In the genomic region with DNA sequence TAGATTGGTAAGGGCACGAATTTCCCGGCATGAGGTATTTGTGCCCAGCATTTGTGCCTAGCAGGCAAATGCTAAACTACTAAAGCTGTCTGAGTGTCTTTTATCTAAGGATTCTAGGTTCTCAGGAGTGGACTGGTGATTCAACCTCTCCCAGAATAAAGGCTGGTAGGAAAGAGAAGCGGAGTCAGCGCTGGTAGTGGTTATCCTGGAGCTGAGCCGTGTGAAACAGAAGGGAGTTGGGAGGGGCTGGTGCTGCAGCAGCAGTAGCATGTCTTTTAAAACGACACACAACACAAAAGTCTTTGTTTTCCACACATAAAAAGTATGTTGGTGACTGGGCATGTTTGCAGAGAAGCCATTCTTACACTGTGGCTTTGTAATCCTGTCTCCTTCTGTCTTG, we compare ENCODE assay signal across 25 mouse cellular contexts.
A peak's percentile ranks its signal among the peaks of the same experiment; 100 is the strongest.
DNase-seq lines count a peak whose midpoint lies in the region; ATAC-seq and TF ChIP-seq lines count a peak whose summit lies in the region.
"Had no signal": no experiment of that assay in that cellular context is flagged by ENCODE, and none has a peak within 500 bp of the region (broad histone marks: within the 10 kb centered on the region; RNA-seq: fewer than 3 reads in every experiment).

No protein-coding gene starts in this region.

- no peak for TF ChIP-seq CTCF in forebrain, postnatal 0 days (IDR thresholded peaks at IDR 0.05; ENCODE audit: low read depth)
- TF ChIP-seq CTCF in midbrain, postnatal 0 days (IDR thresholded peaks at IDR 0.05), result no peak

- no peak overlapping the region for H3K9ac ChIP-seq in forebrain, embryonic 12.5 days
- H3K9ac ChIP-seq in forebrain, postnatal 0 days, result no peak overlapping the region
- H3K9ac ChIP-seq in forebrain, embryonic 14.5 days (ENCODE audit: low read length), result no peak overlapping the region
- no peak overlapping the region for H3K9ac ChIP-seq in midbrain, embryonic 11.5 days (ENCODE audit: low read length)
- H3K9ac ChIP-seq in midbrain, postnatal 0 days (replicated peaks; ENCODE audit: low read length, poor library complexity, severe bottlenecking), result no peak overlapping the region
- H3K9ac ChIP-seq: embryonic facial prominence, embryonic 12.5 days; embryonic facial prominence, embryonic 15.5 days; heart, embryonic 13.5 days; hindbrain, embryonic 13.5 days; intestine, embryonic 15.5 days had no signal

- no peak for ATAC-seq in forebrain, embryonic 12.5 days (ENCODE audit: low FRiP score)
- ATAC-seq in forebrain, postnatal 0 days, result peak; percentile 55
- no peak for ATAC-seq in forebrain, embryonic 14.5 days
- ATAC-seq in midbrain, embryonic 11.5 days (ENCODE audit: low FRiP score), result no peak
- no peak for ATAC-seq in midbrain, postnatal 0 days (ENCODE audit: low FRiP score)
- ATAC-seq: activated CD4-positive, CD25-positive, alpha-beta regulatory T cell, adult 4 months; hindbrain, embryonic 16.5 days; intestine, embryonic 15.5 days had no signal

- no peaks in the 10 kb centered on the region for H3K27me3 ChIP-seq in forebrain, embryonic 12.5 days
- H3K27me3 ChIP-seq in forebrain, embryonic 10.5 days (ENCODE audit: poor library complexity, severe bottlenecking), result no peaks in the 10 kb centered on the region
- H3K27me3 ChIP-seq in forebrain, postnatal 0 days (ENCODE audit: insufficient read depth, low read length), result no peaks in the 10 kb centered on the region
- H3K27me3 ChIP-seq in forebrain, embryonic 14.5 days (replicated peaks; ENCODE audit: control insufficient read depth, insufficient read depth, low read length), result no peaks in the 10 kb centered on the region
- no peaks in the 10 kb centered on the region for H3K27me3 ChIP-seq in midbrain, embryonic 11.5 days (ENCODE audit: control insufficient read depth, insufficient read depth, low read length)
- H3K27me3 ChIP-seq in midbrain, postnatal 0 days (ENCODE audit: insufficient read depth, low read length), result no peaks in the 10 kb centered on the region
- H3K27me3 ChIP-seq: embryonic facial prominence, embryonic 12.5 days; embryonic facial prominence, embryonic 15.5 days; heart, embryonic 13.5 days; hindbrain, embryonic 13.5 days; intestine, embryonic 15.5 days had no signal

- 0 out of 2 replicates have a peak overlapping the region, but pooled peaks have one; percentile 19 for H3K27ac ChIP-seq in forebrain, embryonic 12.5 days
- no peak overlapping the region for H3K27ac ChIP-seq in forebrain, embryonic 10.5 days
- no peak overlapping the region for H3K27ac ChIP-seq in forebrain, postnatal 0 days (ENCODE audit: low read depth, low read length)
- no peak overlapping the region for H3K27ac ChIP-seq in forebrain, embryonic 14.5 days (ENCODE audit: low read depth, low read length)
- H3K27ac ChIP-seq in midbrain, embryonic 11.5 days (ENCODE audit: low read depth, low read length), result no peak overlapping the region
- no peak overlapping the region for H3K27ac ChIP-seq in midbrain, postnatal 0 days (ENCODE audit: low read depth, low read length)
- H3K27ac ChIP-seq: embryonic facial prominence, embryonic 12.5 days; embryonic facial prominence, embryonic 15.5 days; heart, adult 2 months; heart, embryonic 10.5 days; heart, embryonic 13.5 days; hindbrain, embryonic 13.5 days; intestine, embryonic 15.5 days had no signal

- H3K36me3 ChIP-seq in forebrain, embryonic 12.5 days (replicated peaks), result no peaks in the 10 kb centered on the region
- peaks cover 10% of the 10 kb centered on the region; the same call in 1 of the 2 replicates for H3K36me3 ChIP-seq in forebrain, embryonic 10.5 days (replicated peaks)
- H3K36me3 ChIP-seq in forebrain, postnatal 0 days (ENCODE audit: insufficient read depth), result no peaks in the 10 kb centered on the region
- peaks cover 3% of the 10 kb centered on the region; the same call in 1 of the 2 replicates for H3K36me3 ChIP-seq in forebrain, embryonic 14.5 days (ENCODE audit: control insufficient read depth, insufficient read depth, low read length)
- no peaks in the 10 kb centered on the region for H3K36me3 ChIP-seq in midbrain, embryonic 11.5 days (ENCODE audit: control insufficient read depth, insufficient read depth, low read length)
- no peaks in the 10 kb centered on the region for H3K36me3 ChIP-seq in midbrain, postnatal 0 days (ENCODE audit: insufficient read depth, low read length)
- H3K36me3 ChIP-seq: embryonic facial prominence, embryonic 12.5 days; embryonic facial prominence, embryonic 15.5 days; hindbrain, embryonic 13.5 days; intestine, embryonic 15.5 days had no signal

- WGBS in forebrain, embryonic 12.5 days, result 48% methylated on average over 6 of the region's 6 CpGs
- WGBS in forebrain, embryonic 10.5 days, result 80% methylated on average over 6 of the region's 6 CpGs
- WGBS in forebrain, postnatal 0 days, result 28% methylated on average over 6 of the region's 6 CpGs
- WGBS in forebrain, embryonic 14.5 days, result 33% methylated on average over 6 of the region's 6 CpGs
- WGBS in midbrain, embryonic 11.5 days, result 71% methylated on average over 6 of the region's 6 CpGs
- WGBS in midbrain, postnatal 0 days, result 53% methylated on average over 6 of the region's 6 CpGs

- peaks cover 4% of the 10 kb centered on the region; the same call in 1 of the 2 replicates for H3K4me1 ChIP-seq in forebrain, embryonic 12.5 days
- H3K4me1 ChIP-seq in forebrain, embryonic 10.5 days, result no peaks in the 10 kb centered on the region; the same call in 1 of the 2 replicates
- no peaks in the 10 kb centered on the region for H3K4me1 ChIP-seq in forebrain, postnatal 0 days (ENCODE audit: insufficient read depth)
- H3K4me1 ChIP-seq in forebrain, embryonic 14.5 days (ENCODE audit: control insufficient read depth, insufficient read depth, low read length), result peaks cover 4% of the 10 kb centered on the region
- H3K4me1 ChIP-seq in midbrain, embryonic 11.5 days (ENCODE audit: control insufficient read depth, insufficient read depth, low read length), result no peaks in the 10 kb centered on the region
- H3K4me1 ChIP-seq in midbrain, postnatal 0 days (ENCODE audit: insufficient read depth, low read length), result no peaks in the 10 kb centered on the region
- H3K4me1 ChIP-seq: embryonic facial prominence, embryonic 12.5 days; embryonic facial prominence, embryonic 15.5 days; hindbrain, embryonic 13.5 days; intestine, embryonic 15.5 days had no signal

- H3K4me3 ChIP-seq in forebrain, embryonic 12.5 days (replicated peaks), result no peak overlapping the region
- H3K4me3 ChIP-seq in forebrain, embryonic 10.5 days, result no peak overlapping the region
- H3K4me3 ChIP-seq in forebrain, postnatal 0 days (ENCODE audit: low read depth, low read length), result no peak overlapping the region
- H3K4me3 ChIP-seq in forebrain, embryonic 14.5 days (ENCODE audit: low read depth, low read length), result no peak overlapping the region
- no peak overlapping the region for H3K4me3 ChIP-seq in midbrain, embryonic 11.5 days (ENCODE audit: low read depth, low read length)
- no peak overlapping the region for H3K4me3 ChIP-seq in midbrain, postnatal 0 days (ENCODE audit: low read depth, low read length)
- H3K4me3 ChIP-seq: embryonic facial prominence, embryonic 12.5 days; embryonic facial prominence, embryonic 15.5 days; heart, adult 2 months; heart, embryonic 10.5 days; heart, embryonic 13.5 days; hindbrain, embryonic 13.5 days; intestine, embryonic 15.5 days had no signal

- H3K9me3 ChIP-seq in forebrain, embryonic 12.5 days, result no peaks in the 10 kb centered on the region
- no peaks in the 10 kb centered on the region for H3K9me3 ChIP-seq in forebrain, embryonic 10.5 days
- H3K9me3 ChIP-seq in forebrain, postnatal 0 days (ENCODE audit: low read length), result no peaks in the 10 kb centered on the region
- H3K9me3 ChIP-seq in forebrain, embryonic 14.5 days (replicated peaks; ENCODE audit: control insufficient read depth, low read length), result no peaks in the 10 kb centered on the region
- H3K9me3 ChIP-seq in midbrain, embryonic 11.5 days (ENCODE audit: control insufficient read depth, low read length), result no peaks in the 10 kb centered on the region
- H3K9me3 ChIP-seq in midbrain, postnatal 0 days (ENCODE audit: low read length), result no peaks in the 10 kb centered on the region
- H3K9me3 ChIP-seq: embryonic facial prominence, embryonic 12.5 days; embryonic facial prominence, embryonic 15.5 days; heart, embryonic 10.5 days; heart, embryonic 13.5 days; hindbrain, embryonic 13.5 days; intestine, embryonic 15.5 days had no signal

- H3K4me2 ChIP-seq in forebrain, embryonic 12.5 days, result no peak overlapping the region
- no peak overlapping the region for H3K4me2 ChIP-seq in forebrain, postnatal 0 days (ENCODE audit: low read depth)
- no peak overlapping the region for H3K4me2 ChIP-seq in forebrain, embryonic 14.5 days (ENCODE audit: low read length)
- H3K4me2 ChIP-seq in midbrain, embryonic 11.5 days, result no peak overlapping the region
- H3K4me2 ChIP-seq in midbrain, postnatal 0 days (ENCODE audit: low read depth, low read length, poor library complexity, severe bottlenecking), result no peak overlapping the region
- H3K4me2 ChIP-seq: embryonic facial prominence, embryonic 12.5 days; embryonic facial prominence, embryonic 15.5 days; heart, embryonic 13.5 days; hindbrain, embryonic 13.5 days; intestine, embryonic 15.5 days had no signal

- no peak for DNase-seq in forebrain, embryonic 10.5 days (ENCODE audit: extremely low spot score, low spot score)
- no peak for DNase-seq in forebrain, postnatal 0 days
- DNase-seq in forebrain, embryonic 14.5 days (ENCODE audit: low spot score), result no peak
- peak; percentile 10 for DNase-seq in midbrain, embryonic 11.5 days (ENCODE audit: low spot score, missing footprints)
- no peak for DNase-seq in midbrain, postnatal 0 days (ENCODE audit: low spot score)
- DNase-seq: adrenal gland, adult 8-10 months; adrenal gland, postnatal 25 days; cerebellum, adult 11 months; cerebellum, adult 2 months; cerebellum, adult 9-11 months; cerebellum, postnatal 25 days; gastrocnemius, postnatal 25 days; heart, adult 2 months; heart, postnatal 14 days; kidney, adult 11 months; kidney, adult 8-10 months had no signal
